Mouse (Mus musculus) ovary, postnatal 36 days (tissue): ENCODE results near the gene Hbb-bh2.
"Not testable (repeated sequence)": the region's sequence is repeated elsewhere in the genome, so short reads cannot be mapped to it uniquely, and the experiment has no call there.

ENCODE experiments used
- DNase-seq: peaks from one replicate; pipeline ENCODE4 v3.0.0; 2022; ENCODE audit warnings: low spot score, mixed read lengths

Gene Hbb-bh2

GRCm38 (mm10) chr7:103840268-103840667, at the start of gene Hbb-bh2:
Hbb-bh2 (minus strand) TSS chr7:103840520.
- DNase-seq = no peak

- no peak for DNase-seq
Observed at GRCm38 (mm10) chr7:103886152-103886551, 45.8 kb upstream of the Hbb-bh2 start, which contains the start of gene Olfr66. Olfr66 (minus strand) TSS chr7:103886252.

GRCm38 (mm10) chr7:103877093-103877492, 36.8 kb upstream of the Hbb-bh2 start:
- no peak for DNase-seq

GRCm38 (mm10) chr7:103874451-103874850, 34.1 kb upstream of the Hbb-bh2 start:
- no peak for DNase-seq

GRCm38 (mm10) chr7:103873064-103873463, 32.7 kb upstream of the Hbb-bh2 start:
- no peak for DNase-seq

- DNase-seq = no peak
Observed at GRCm38 (mm10) chr7:103870667-103871066, 30.3 kb upstream of the Hbb-bh2 start.

GRCm38 (mm10) chr7:103865716-103866115, 25.4 kb upstream of the Hbb-bh2 start:
- no peak for DNase-seq

- DNase-seq = no peak
Observed at GRCm38 (mm10) chr7:103861531-103861930, 21.2 kb upstream of the Hbb-bh2 start.

GRCm38 (mm10) chr7:103860855-103861254, 20.5 kb upstream of the Hbb-bh2 start:
- peak; percentile 16 for DNase-seq

GRCm38 (mm10) chr7:103859076-103859475, 18.8 kb upstream of the Hbb-bh2 start:
- no peak for DNase-seq

- no peak for DNase-seq
Observed at GRCm38 (mm10) chr7:103854669-103855068, 14.3 kb upstream of the Hbb-bh2 start.

- no peak for DNase-seq
Observed at GRCm38 (mm10) chr7:103853090-103853489, 12.8 kb upstream of the Hbb-bh2 start, which contains the start of gene Hbb-y. Hbb-y (minus strand) TSS chr7:103853216.

GRCm38 (mm10) chr7:103844525-103845325, 4.4 kb upstream of the Hbb-bh2 start:
- DNase-seq = no peak

GRCm38 (mm10) chr7:103843034-103843433, 2.7 kb upstream of the Hbb-bh2 start, which contains the start of gene Hbb-bh1:
Hbb-bh1 (minus strand) TSS chr7:103843164.
- DNase-seq = no peak

GRCm38 (mm10) chr7:103827808-103828207, 12.5 kb downstream of the Hbb-bh2 start, which contains the start of gene Hbb-bs:
Hbb-bs (minus strand) TSS chr7:103828096.
- no peak for DNase-seq

- DNase-seq = not testable (repeated sequence)
Observed at GRCm38 (mm10) chr7:103827139-103827538, 13.2 kb downstream of the Hbb-bh2 start.

- DNase-seq = no peak
Observed at GRCm38 (mm10) chr7:103826255-103826887, 13.9 kb downstream of the Hbb-bh2 start.

GRCm38 (mm10) chr7:103825536-103826254, 14.6 kb downstream of the Hbb-bh2 start:
- no peak for DNase-seq

GRCm38 (mm10) chr7:103824597-103824996, 15.7 kb downstream of the Hbb-bh2 start:
- no peak for DNase-seq

GRCm38 (mm10) chr7:103815085-103815484, 25.2 kb downstream of the Hbb-bh2 start:
- DNase-seq = not testable (repeated sequence)

- DNase-seq = no peak
Observed at GRCm38 (mm10) chr7:103813766-103814165, 26.6 kb downstream of the Hbb-bh2 start, which contains the start of gene Hbb-bt. Hbb-bt (minus strand) TSS chr7:103813996.

GRCm38 (mm10) chr7:103813152-103813551, 27.2 kb downstream of the Hbb-bh2 start:
- DNase-seq = not testable (repeated sequence)
